Mouse (Mus musculus) neural tube, embryonic 11.5 days (tissue): ENCODE data around the gene Crat. TPM values are rescaled to one million over a fixed set of nuclear protein-coding genes. Genes with fewer than 3 reads are reported as not detected.

Experiments used
- ATAC-seq: fragments of 200-750 bp; cut with Nextera tagmentation; 2 replicates; pipeline ENCODE4 v1.8.0; 2017; ENCODE audit warnings: moderate number of reproducible peaks, mild to moderate bottlenecking, moderate TSS enrichment, moderate library complexity; ENCODE audit not compliant: insufficient read depth, low FRiP score, low TSS enrichment
- DNase-seq: peaks from one replicate; pipeline ENCODE4 v3.0.0-alpha.2; 2015; ENCODE audit warnings: low spot score
- H3K27ac ChIP-seq: fragments of 300-500 bp; sonication (generic); 2 replicates; pipeline ENCODE4 v1.5.1; 2014; ENCODE audit warnings: low read depth, mild to moderate bottlenecking, low read length
- H3K27me3 ChIP-seq: fragments of 300-500 bp; sonication (generic); 2 replicates; pipeline ENCODE4 v1.6.1; 2014; ENCODE audit warnings: mild to moderate bottlenecking, low read length, mixed read lengths; ENCODE audit not compliant: control insufficient read depth, insufficient read depth
- H3K36me3 ChIP-seq: fragments of 300-500 bp; sonication (generic); 2 replicates; pipeline ENCODE4 v1.6.1; 2014; ENCODE audit warnings: mild to moderate bottlenecking, low read length, moderate library complexity, mixed read lengths; ENCODE audit not compliant: control insufficient read depth, insufficient read depth
- H3K4me1 ChIP-seq: fragments of 300-500 bp; sonication (generic); 2 replicates; pipeline ENCODE4 v1.6.1; 2014; ENCODE audit warnings: low read length, mixed read lengths; ENCODE audit not compliant: control insufficient read depth, insufficient read depth
- H3K4me2 ChIP-seq: fragments of 300-500 bp; sonication (generic); 2 replicates; pipeline ENCODE4 v1.6.1; 2014; ENCODE audit warnings: low read depth, mild to moderate bottlenecking, moderate library complexity
- H3K4me3 ChIP-seq: fragments of 300-500 bp; sonication (generic); 2 replicates; pipeline ENCODE4 v1.5.1; 2014; ENCODE audit warnings: low read depth, low read length
- H3K9ac ChIP-seq: fragments of 300-500 bp; sonication (generic); 2 replicates; pipeline ENCODE4 v1.6.1; 2014; ENCODE audit warnings: mild to moderate bottlenecking, low read length
- H3K9me3 ChIP-seq: fragments of 300-500 bp; sonication (generic); 2 replicates; pipeline ENCODE4 v1.6.1; 2016; ENCODE audit warnings: low read length; ENCODE audit not compliant: control insufficient read depth
- WGBS: fragments of 180-500 bp; shearing (Covaris S2); extraction: QIAGEN DNeasy Blood & Tissue Kit; methylation state at CpG from one replicate; pipeline ENCODE4 v1.1.7; 2014; 5-methylcytosine and 5-hydroxymethylcytosine counted together
- polyA plus RNA-seq: library from polyadenylated mRNA; unstranded; fragments of >200 nt; fragmentation: Nextera tagmentation; extraction: Ambion mirVana; gene quantifications from 2 replicates; pipeline ENCODE4 v1.2.1, GENCODE M21; 2014

The Crat gene
- polyA plus RNA-seq, 1 experiment from 2014 or later = 29.1 TPM

DNA sequence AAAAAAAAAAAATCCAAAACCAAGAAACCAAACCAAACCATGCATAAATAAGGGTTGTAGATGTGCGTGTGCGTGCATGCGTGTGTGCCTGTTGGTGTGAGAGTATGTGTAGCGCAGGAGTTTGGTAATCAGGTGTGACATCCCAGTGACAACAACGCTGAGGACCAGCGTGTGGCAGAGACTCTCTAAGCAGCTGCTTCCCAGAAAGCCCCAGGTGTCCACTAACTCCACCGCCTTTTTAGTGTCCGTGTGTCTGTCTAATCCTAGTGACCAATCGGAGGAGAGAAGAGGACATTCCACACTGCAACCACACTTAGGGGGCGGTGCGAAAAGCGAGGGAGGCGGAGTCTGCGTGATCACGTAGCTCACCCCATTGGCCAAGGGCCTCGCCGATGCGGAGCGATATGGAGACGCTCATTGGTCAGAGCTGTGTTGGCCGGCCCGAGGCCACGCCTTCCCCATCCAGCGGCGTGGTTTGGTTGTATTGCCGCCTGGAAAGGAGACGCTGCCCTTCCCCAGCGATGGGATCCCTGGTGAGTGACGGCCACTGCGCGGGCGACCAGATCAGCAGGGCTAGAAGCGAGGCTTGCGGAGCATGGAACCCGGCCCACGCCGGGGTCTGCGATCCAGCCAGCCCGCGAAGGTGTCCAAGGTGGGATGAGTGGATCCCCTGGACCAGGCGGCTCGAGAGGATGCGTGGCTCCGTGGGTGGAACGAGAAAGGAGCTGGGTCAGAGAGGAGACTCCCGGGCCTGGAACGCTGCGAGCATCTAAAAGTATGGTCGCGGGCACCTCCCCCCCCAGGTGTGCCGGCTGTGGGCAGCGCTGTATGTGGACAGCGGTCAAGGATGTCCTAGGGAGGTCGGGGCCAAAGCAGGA, 51.6 kb downstream of the Crat start, which contains the start of gene Miga2:
Gene Miga2, plus strand, starts transcription at position 461 of the 878 bp plus-strand sequence.
- peak within 1 kb of the TSS; percentile 77 for H3K9ac ChIP-seq
- peak within 1 kb of the TSS; percentile 95 for H3K4me2 ChIP-seq
- H3K27me3 ChIP-seq = no peaks in the 10 kb centered on the region
- ATAC-seq (peak; percentile 99), DNase-seq (peak; percentile 99)
- peak within 1 kb of the TSS; percentile 93 for H3K4me3 ChIP-seq
- under 1% methylated on average over 54 of the region's 54 CpGs for WGBS
- H3K4me1 ChIP-seq = peaks cover 11% of the 10 kb centered on the region
- H3K27ac ChIP-seq = no peak within 1 kb of the TSS
- no peaks in the 10 kb centered on the region for H3K9me3 ChIP-seq
- peaks cover 4% of the 10 kb centered on the region for H3K36me3 ChIP-seq

DNA sequence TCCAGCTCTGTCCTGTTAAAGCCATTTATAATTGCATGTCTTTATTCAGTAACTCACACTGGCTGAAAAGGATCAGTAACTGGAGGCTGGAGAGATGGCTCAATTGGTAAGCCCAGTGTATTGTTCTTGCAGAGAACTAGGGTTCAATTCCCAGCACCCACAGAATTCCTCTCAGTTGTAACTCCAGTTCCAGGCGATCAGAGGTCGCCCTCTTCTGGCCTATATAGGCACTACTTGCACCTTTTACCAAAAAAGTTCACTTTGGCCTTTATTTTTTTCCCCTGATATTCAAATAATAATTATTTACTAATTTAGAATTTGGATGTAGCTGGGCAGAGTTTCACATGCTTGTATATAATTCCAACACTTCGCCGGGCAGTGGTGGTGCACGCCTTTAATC, 52.7 kb downstream of the Crat start:
- no peak overlapping the region for H3K4me2 ChIP-seq
- no peak overlapping the region for H3K4me3 ChIP-seq
- H3K9ac ChIP-seq = no peak overlapping the region
- WGBS = 66% methylated on average over 5 of the region's 5 CpGs
- no peaks in the 10 kb centered on the region for H3K36me3 ChIP-seq
- no peak for ATAC-seq
- no peaks in the 10 kb centered on the region for H3K27me3 ChIP-seq
- no peak overlapping the region for H3K27ac ChIP-seq
- H3K4me1 ChIP-seq = peaks cover 22% of the 10 kb centered on the region
- H3K9me3 ChIP-seq = no peaks in the 10 kb centered on the region
- no peak for DNase-seq

DNA sequence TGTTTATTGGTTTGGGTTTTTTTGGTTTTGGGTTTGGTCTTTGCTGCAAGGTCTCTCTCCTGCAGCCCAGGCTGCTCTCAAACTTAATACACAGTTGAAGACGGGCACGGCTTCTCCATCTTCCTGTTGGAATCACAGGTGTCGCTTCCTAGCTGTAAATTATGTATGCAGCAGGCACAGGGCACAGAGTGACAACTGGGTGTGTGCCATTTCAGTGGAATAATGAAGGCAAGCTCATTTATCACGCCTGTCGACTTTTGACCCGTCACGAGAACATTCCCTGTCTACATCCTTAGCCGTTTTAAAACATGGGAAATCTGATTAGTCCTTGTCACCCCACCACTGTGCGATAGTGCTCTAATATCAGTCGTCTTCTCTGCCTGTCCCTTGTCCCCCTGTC, 55.0 kb downstream of the Crat start:
- no peaks in the 10 kb centered on the region for H3K36me3 ChIP-seq
- H3K4me3 ChIP-seq = no peak overlapping the region
- no peak overlapping the region for H3K27ac ChIP-seq
- H3K9ac ChIP-seq = no peak overlapping the region
- no peaks in the 10 kb centered on the region for H3K9me3 ChIP-seq
- peaks cover 26% of the 10 kb centered on the region for H3K4me1 ChIP-seq
- H3K4me2 ChIP-seq = no peak overlapping the region
- DNase-seq (no peak), ATAC-seq (no peak)
- 67% methylated on average over 10 of the region's 10 CpGs for WGBS
- no peaks in the 10 kb centered on the region for H3K27me3 ChIP-seq

DNA sequence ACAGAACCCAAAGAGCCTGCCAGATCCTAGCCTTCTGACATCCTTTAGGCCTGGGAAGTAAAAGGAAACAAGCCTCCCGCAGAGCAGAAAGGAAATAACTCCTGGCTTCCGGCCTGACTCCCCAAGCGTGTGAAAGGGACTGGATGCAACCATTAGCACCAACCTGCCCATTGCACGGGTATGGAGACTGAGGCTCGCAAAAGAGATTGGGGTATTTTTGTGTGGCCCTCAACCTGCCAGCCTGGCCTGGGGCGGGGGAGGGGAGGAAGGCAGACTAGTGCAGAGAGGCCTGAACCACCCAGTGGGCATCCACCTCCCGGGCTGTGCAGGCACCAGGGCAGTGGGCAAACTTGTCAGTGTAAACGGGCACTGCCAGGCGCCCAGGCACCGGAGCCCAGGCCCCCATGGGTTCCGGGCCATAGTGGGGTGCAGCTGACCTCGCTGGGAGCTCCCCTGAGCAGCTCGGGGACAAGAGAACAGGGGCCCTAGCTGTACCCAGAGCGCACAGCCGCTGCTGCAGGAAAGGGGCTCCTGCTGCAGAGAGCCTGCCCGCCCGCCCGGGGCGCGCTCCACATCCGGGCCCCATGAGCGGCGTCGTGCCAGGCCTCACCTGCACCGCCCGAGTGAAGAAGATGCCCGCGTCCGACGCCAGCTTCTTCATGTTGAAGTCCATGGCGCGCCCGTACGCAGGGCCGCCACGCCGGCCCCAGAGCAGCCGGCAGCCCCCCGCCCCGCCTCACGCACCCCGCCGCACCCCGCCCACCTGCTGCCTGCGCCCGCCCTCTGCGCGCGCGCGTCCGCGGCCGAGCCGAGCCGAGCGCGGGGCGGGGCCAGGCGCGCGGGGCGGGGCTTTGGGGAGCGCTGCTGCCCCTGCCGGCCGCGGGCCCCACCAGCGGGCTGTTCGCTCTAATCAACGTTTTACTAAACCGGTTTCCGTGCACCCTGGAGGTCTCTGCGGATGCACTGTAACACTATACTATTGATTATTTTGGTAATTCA, 56.8 kb downstream of the Crat start, which contains the start of gene Sh3glb2:
Gene Sh3glb2, minus strand, starts transcription at position 805 of the 999 bp plus-strand sequence.
- peak; percentile 92 for DNase-seq
- WGBS = 2% methylated on average over 59 of the region's 73 CpGs
- Histone ChIP-seq H3K36me3 (no peaks in the 10 kb centered on the region; the same call in none of the 2 replicates), H3K9ac (peak within 1 kb of the TSS; percentile 76), H3K27ac (0 out of 2 replicates have a peak within 1 kb of the TSS, but pooled peaks have one; percentile 14), H3K4me1 (peaks cover 15% of the 10 kb centered on the region), H3K4me2 (peak within 1 kb of the TSS; percentile 92), H3K4me3 (peak within 1 kb of the TSS; percentile 70), H3K27me3 (no peaks in the 10 kb centered on the region), H3K9me3 (no peaks in the 10 kb centered on the region)
- ATAC-seq = peak; percentile 54

DNA sequence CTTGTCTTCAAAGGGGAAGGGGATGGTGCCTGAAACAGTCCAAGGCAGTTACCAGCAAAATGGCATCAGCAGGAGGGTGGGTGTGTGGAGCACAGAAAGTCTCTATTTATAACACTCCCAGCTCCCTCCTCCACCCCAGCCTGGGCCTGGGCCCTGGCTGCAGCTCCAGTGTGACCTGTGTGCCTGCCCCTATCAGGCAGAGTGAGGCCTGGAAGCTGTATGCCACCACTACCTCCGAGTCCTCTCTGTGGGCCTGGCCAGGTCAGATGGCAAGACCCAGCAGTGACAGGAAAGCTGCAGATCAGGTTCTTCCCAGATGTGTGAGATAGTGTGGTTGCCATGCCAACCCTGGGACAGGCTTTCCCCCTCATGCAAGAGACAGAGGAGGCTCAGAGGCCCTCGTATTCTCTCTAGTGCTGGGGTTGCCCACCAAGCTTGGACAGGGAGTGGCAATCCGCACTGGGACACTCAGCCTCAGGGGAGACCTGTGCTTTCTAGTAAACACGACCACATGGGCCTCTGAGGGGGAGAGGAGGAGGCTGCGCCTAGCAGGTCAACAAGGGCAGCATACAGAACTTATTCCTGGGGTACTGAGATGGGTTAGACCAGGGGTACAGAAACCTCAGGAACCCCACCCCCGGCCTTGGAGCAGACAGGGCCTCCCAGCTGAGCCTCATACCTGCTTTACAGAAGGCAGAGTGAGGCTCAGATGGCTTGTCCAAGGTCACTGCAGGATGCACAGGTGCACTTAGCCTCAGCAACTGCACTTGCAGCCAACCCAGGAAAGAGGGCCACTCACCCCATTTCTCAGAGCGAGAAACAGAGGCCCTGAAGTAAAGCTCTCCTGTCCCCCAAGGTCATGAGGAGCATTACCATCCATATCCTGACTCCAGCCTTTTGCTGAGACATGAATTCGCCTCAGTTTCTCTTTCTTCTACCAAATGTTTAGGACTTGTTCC, 57.8 kb downstream of the Crat start:
- Histone ChIP-seq H3K36me3 (no peaks in the 10 kb centered on the region; the same call in none of the 2 replicates), H3K4me2 (peak overlapping the region; percentile 92), H3K27me3 (no peaks in the 10 kb centered on the region), H3K4me1 (peaks cover 15% of the 10 kb centered on the region), H3K4me3 (peak overlapping the region; percentile 70), H3K9ac (peak overlapping the region; percentile 18), H3K27ac (0 out of 2 replicates have a peak overlapping the region, but pooled peaks have one; percentile 14), H3K9me3 (no peaks in the 10 kb centered on the region)
- WGBS = 63% methylated on average over 8 of the region's 8 CpGs
- no peak for ATAC-seq
- DNase-seq = no peak

DNA sequence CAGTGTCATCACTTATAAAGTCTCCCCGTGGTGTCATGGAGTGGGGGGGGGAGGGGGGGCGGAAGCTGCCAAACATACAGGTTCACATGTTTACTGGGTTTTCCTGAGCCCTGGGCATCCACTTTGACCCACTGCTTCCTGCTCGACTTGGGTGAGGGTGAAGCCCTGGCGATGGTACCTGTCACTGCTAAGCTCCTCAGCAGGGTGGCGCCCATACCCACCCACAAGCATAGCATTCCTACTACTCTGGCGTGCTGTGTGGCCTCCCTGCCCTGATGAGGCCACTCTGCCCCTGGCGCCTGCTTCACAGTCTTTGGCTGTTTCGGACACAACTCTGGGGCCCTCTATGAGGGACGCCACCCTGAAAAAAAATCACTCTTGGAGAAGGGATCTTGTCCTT, 58.7 kb downstream of the Crat start:
- H3K4me3 ChIP-seq = no peak overlapping the region
- H3K27me3 ChIP-seq = no peaks in the 10 kb centered on the region
- no peaks in the 10 kb centered on the region; the same call in none of the 2 replicates for H3K36me3 ChIP-seq
- H3K9ac ChIP-seq = no peak overlapping the region; the same call in 1 of the 2 replicates
- no peak overlapping the region for H3K27ac ChIP-seq
- ATAC-seq = no peak
- DNase-seq = no peak
- WGBS = 77% methylated on average over 9 of the region's 9 CpGs
- no peak overlapping the region for H3K4me2 ChIP-seq
- H3K4me1 ChIP-seq = peaks cover 15% of the 10 kb centered on the region
- no peaks in the 10 kb centered on the region for H3K9me3 ChIP-seq

DNA sequence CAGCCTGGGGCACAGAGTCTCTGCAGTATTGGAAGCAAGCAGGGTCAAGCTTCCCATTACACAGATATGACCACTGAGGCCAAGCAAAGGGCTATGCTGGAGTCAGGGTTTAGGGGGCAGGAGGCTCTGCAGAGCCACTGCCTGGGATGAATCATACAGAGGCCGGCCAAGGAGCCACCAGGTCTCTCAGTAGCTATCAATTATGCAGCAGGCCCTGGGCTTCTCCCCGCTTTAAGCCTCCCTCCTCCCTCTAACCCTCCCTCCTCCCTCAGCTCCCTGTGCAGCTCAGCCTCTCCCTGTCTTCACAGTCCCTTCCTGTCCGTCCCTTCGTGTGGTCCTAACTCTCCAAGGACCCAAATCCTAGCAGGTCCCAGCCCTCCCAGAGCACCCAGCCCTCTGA, 59.3 kb downstream of the Crat start:
- Histone ChIP-seq H3K27me3 (no peaks in the 10 kb centered on the region), H3K4me1 (peaks cover 15% of the 10 kb centered on the region), H3K27ac (no peak overlapping the region), H3K36me3 (no peaks in the 10 kb centered on the region; the same call in none of the 2 replicates), H3K4me2 (no peak overlapping the region), H3K9ac (no peak overlapping the region; the same call in 1 of the 2 replicates), H3K4me3 (no peak overlapping the region), H3K9me3 (no peaks in the 10 kb centered on the region)
- no peak for DNase-seq
- WGBS = 48% methylated on average over 4 of the region's 4 CpGs
- ATAC-seq = no peak
